ENCODE assay signal across 20 mouse cellular contexts in genomic region chr6:126245431-126245830, GRCm38 (mm10).
DNase-seq lines count a peak whose midpoint lies in the region; ATAC-seq and TF ChIP-seq lines count a peak whose summit lies in the region.
"Had no signal": no experiment of that assay in that cellular context is flagged by ENCODE, and none has a peak within 500 bp of the region (broad histone marks: within the 10 kb centered on the region; RNA-seq: fewer than 3 reads in every experiment).

No protein-coding gene starts in this region.

- H3K4me2 ChIP-seq in hindbrain, postnatal 0 days (ENCODE audit: low read depth, low read length) = no peak overlapping the region
- no peak overlapping the region for H3K4me2 ChIP-seq in hindbrain, embryonic 16.5 days (ENCODE audit: low read length)
- H3K4me2 ChIP-seq: forebrain, embryonic 15.5 days; heart, embryonic 15.5 days; limb, embryonic 12.5 days; liver, embryonic 12.5 days; neural tube, embryonic 13.5 days had no signal

- H3K9ac ChIP-seq in hindbrain, postnatal 0 days (replicated peaks; ENCODE audit: low read length) = no peak overlapping the region
- no peak overlapping the region for H3K9ac ChIP-seq in hindbrain, embryonic 16.5 days (ENCODE audit: low read depth, low read length)
- H3K9ac ChIP-seq: forebrain, embryonic 15.5 days; heart, embryonic 15.5 days; limb, embryonic 12.5 days; liver, embryonic 12.5 days; neural tube, embryonic 13.5 days had no signal

- no peak overlapping the region for H3K4me3 ChIP-seq in hindbrain, postnatal 0 days (ENCODE audit: low read length)
- H3K4me3 ChIP-seq in hindbrain, embryonic 16.5 days (ENCODE audit: low read length) = no peak overlapping the region
- H3K4me3 ChIP-seq: erythroblast, embryonic 14.5 days; forebrain, embryonic 15.5 days; heart, embryonic 15.5 days; limb, embryonic 12.5 days; liver, embryonic 12.5 days; midbrain, embryonic 10.5 days; neural tube, embryonic 13.5 days had no signal

- H3K27me3 ChIP-seq in hindbrain, postnatal 0 days (ENCODE audit: insufficient read depth, low read length) = no peaks in the 10 kb centered on the region
- H3K27me3 ChIP-seq in hindbrain, embryonic 16.5 days (replicated peaks; ENCODE audit: control insufficient read depth, insufficient read depth, low read length) = no peaks in the 10 kb centered on the region
- H3K27me3 ChIP-seq: forebrain, embryonic 15.5 days; heart, embryonic 15.5 days; limb, embryonic 12.5 days; liver, embryonic 12.5 days; neural tube, embryonic 13.5 days had no signal

- no peak for TF ChIP-seq CTCF in hindbrain, postnatal 0 days (IDR thresholded peaks at IDR 0.05; ENCODE audit: low read depth)

- H3K9me3 ChIP-seq in hindbrain, postnatal 0 days (ENCODE audit: low read length) = no peaks in the 10 kb centered on the region
- no peaks in the 10 kb centered on the region for H3K9me3 ChIP-seq in hindbrain, embryonic 16.5 days (ENCODE audit: control insufficient read depth, low read length)
- H3K9me3 ChIP-seq: forebrain, embryonic 15.5 days; heart, embryonic 15.5 days; limb, embryonic 12.5 days; liver, embryonic 12.5 days; midbrain, embryonic 10.5 days; neural tube, embryonic 13.5 days had no signal

- no peaks in the 10 kb centered on the region for H3K36me3 ChIP-seq in hindbrain, postnatal 0 days (ENCODE audit: insufficient read depth, low read length)
- no peaks in the 10 kb centered on the region for H3K36me3 ChIP-seq in hindbrain, embryonic 16.5 days (ENCODE audit: control insufficient read depth, insufficient read depth, low read length)
- H3K36me3 ChIP-seq: forebrain, embryonic 15.5 days; heart, embryonic 15.5 days; limb, embryonic 12.5 days; liver, embryonic 12.5 days; midbrain, embryonic 10.5 days; neural tube, embryonic 13.5 days had no signal

- whole genome bisulfite sequencing in hindbrain, postnatal 0 days = 34% methylated on average over 3 of the region's 3 CpGs
- WGBS in hindbrain, embryonic 16.5 days = 40% methylated on average over 3 of the region's 3 CpGs

- H3K27ac ChIP-seq in hindbrain, postnatal 0 days = no peak overlapping the region
- H3K27ac ChIP-seq in hindbrain, embryonic 16.5 days (ENCODE audit: low read depth, low read length) = no peak overlapping the region
- H3K27ac ChIP-seq: forebrain, embryonic 15.5 days; heart, embryonic 15.5 days; limb, embryonic 12.5 days; liver, embryonic 12.5 days; midbrain, embryonic 10.5 days; neural tube, embryonic 13.5 days had no signal

- DNase-seq in hindbrain, postnatal 0 days (ENCODE audit: low spot score) = peak; percentile 8
- DNase-seq in brain, adult 2 months (ENCODE audit: low read depth, low spot score) = peak; percentile 4
- DNase-seq in kidney, adult 9 months = peak; percentile 50
- DNase-seq in kidney, postnatal 36 days = peak; percentile 8 to 49
- no peak for DNase-seq in right cerebral cortex, postnatal 36 days (ENCODE audit: low spot score in 2 of 2)
- no peak for DNase-seq in frontal cortex, postnatal 36 days (ENCODE audit: low spot score in 2 of 2)
- DNase-seq: adrenal gland, adult 2 months; gastrocnemius, postnatal 25 days; lung, adult 2 months; lung, postnatal 4 days; right cerebral cortex, postnatal 25 days; thymus, adult 2 months had no signal

- no peaks in the 10 kb centered on the region for H3K4me1 ChIP-seq in hindbrain, postnatal 0 days (ENCODE audit: insufficient read depth, low read length)
- H3K4me1 ChIP-seq in hindbrain, embryonic 16.5 days (ENCODE audit: control insufficient read depth, insufficient read depth, low read depth, low read length) = no peaks in the 10 kb centered on the region
- H3K4me1 ChIP-seq: forebrain, embryonic 15.5 days; limb, embryonic 12.5 days; liver, embryonic 12.5 days; midbrain, embryonic 10.5 days had no signal

- ATAC-seq in hindbrain, postnatal 0 days = no peak
- ATAC-seq in hindbrain, embryonic 16.5 days = no peak
- ATAC-seq: forebrain, embryonic 15.5 days; liver, embryonic 12.5 days had no signal

Comparison
In these comparisons a context has a peak if more than half of its experiments do, and no peak if none do; other contexts are left out.
1. DNase-seq: peak in hindbrain, postnatal 0 days (single experiment), brain, adult 2 months (single experiment), kidney, adult 9 months (single experiment) and kidney, postnatal 36 days (2 of 2); none in right cerebral cortex, postnatal 36 days (0 of 2) and frontal cortex, postnatal 36 days (0 of 2).